Mouse (Mus musculus): ENCODE measurements at regions not wholly inside any gene's neighbourhood (a gene's known extent, or its start where the extent isn't known, plus 50 kb on each side); places are given as distances from the start of the nearest gene placed in this dataset.

DNA sequence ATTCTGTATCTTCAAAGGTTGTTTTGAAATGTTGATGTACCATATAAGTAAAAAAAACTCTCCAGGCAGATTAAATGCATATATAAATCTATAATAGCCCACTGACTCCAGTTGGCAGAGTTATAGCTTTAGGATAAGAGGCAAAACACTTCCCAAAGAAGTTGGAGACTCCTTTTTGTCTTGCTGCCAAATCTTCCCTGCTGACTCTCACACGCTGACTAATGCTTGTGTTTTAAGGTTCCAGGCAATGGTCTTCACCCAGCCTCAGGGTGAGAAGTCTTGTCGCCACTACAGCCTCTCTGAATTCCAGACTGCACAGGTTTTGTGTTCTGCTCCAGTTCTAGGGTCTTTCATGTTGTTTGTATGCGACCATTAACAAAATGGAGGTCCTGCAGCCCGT is 195.0 kb upstream of the Gm11146 start:
- no peak for TF ChIP-seq CTCF (IDR thresholded peaks at IDR 0.05; ENCODE audit: insufficient read depth, low read length)
- no peak for TF ChIP-seq POLR2A (IDR thresholded peaks at IDR 0.05; ENCODE audit: borderline replicate concordance, extremely low read depth, low read depth, low read length)
- no peaks in the 10 kb centered on the region for H3K4me1 ChIP-seq (ENCODE audit: control insufficient read depth, insufficient read depth, low read length)
- 73% methylated on average over 4 of the region's 4 CpGs for WGBS
- DNase-seq: no peak
- H3K4me3 ChIP-seq (replicated peaks; ENCODE audit: extremely low read depth, low read depth, low read length): no peak overlapping the region

DNA sequence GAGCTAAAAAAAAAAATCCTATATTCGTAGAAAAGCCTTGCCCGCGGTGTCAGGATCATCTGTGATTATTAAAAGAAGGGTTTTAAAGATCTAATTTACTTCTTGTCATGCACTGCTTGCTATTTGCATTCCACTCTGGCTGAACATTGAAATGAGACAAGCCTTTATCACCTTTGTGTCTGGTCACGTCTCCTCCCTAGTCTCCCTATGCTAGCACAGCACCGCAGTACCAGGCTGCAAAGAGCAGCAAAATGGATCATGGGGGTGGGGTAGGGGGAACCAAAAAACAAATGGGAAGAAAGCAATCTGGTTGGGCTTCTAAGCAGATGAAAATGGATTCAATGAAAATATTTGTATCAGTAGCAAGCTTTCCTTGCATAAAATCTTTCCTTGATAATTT is 187.8 kb upstream of the Gm11146 start:
- DNase-seq: no peak
- no peaks in the 10 kb centered on the region for H3K4me1 ChIP-seq (ENCODE audit: control insufficient read depth, insufficient read depth, low read length)
- TF ChIP-seq CTCF (IDR thresholded peaks at IDR 0.05; ENCODE audit: insufficient read depth, low read length) (no peak), POLR2A (IDR thresholded peaks at IDR 0.05; ENCODE audit: borderline replicate concordance, extremely low read depth, low read depth, low read length) (no peak)
- no peak overlapping the region for H3K4me3 ChIP-seq (replicated peaks; ENCODE audit: extremely low read depth, low read depth, low read length)
- 87% methylated on average over 5 of the region's 5 CpGs for WGBS

DNA sequence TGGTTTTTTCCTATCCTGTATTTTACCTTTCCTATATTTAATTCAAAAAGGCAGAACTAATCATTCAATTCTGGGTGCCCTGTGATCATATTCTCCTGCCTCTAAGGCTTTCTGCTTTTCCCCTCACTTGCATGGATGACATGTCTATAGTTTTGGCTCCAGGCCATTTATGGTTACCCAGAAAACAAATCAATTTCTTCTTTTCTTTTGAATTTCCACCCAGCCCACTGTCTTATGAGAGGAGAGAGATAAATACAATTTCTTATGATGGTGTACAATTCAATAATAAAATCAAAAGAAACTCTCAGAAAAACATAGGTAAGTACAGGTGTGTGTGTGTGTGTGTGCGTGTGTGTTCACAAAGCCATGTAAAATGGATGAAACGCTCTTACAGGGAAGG is 187.3 kb upstream of the Gm11146 start:
- no peak for TF ChIP-seq CTCF (IDR thresholded peaks at IDR 0.05; ENCODE audit: insufficient read depth, low read length)
- no peak for TF ChIP-seq POLR2A (IDR thresholded peaks at IDR 0.05; ENCODE audit: borderline replicate concordance, extremely low read depth, low read depth, low read length)
- Histone ChIP-seq H3K4me3 (replicated peaks; ENCODE audit: extremely low read depth, low read depth, low read length) (no peak overlapping the region), H3K4me1 (ENCODE audit: control insufficient read depth, insufficient read depth, low read length) (no peaks in the 10 kb centered on the region)
- DNase-seq: no peak
- WGBS: 90% methylated on average over 2 of the region's 2 CpGs

DNA sequence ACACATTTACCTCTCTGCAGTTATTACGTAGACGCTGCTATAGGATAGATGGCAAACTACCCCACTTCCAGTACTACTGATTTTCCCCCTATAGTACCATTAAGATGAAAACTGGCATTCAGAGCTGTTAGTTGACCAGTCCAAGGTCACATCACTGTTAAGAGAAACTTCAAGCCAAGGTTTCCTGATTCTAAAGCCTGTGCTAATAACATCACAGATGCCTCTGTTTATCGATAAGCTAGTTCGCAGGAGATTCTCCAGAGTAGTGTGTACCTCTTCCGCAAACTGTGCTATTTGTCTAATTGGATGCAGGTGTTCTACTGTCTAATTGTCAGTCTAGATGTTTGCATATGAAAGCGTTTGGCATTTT is 186.9 kb upstream of the Gm11146 start:
- no peak for DNase-seq
- no peaks in the 10 kb centered on the region for H3K4me1 ChIP-seq (ENCODE audit: control insufficient read depth, insufficient read depth, low read length)
- no peak overlapping the region for H3K4me3 ChIP-seq (replicated peaks; ENCODE audit: extremely low read depth, low read depth, low read length)
- TF ChIP-seq POLR2A (IDR thresholded peaks at IDR 0.05; ENCODE audit: borderline replicate concordance, extremely low read depth, low read depth, low read length) (no peak), CTCF (IDR thresholded peaks at IDR 0.05; ENCODE audit: insufficient read depth, low read length) (no peak)
- WGBS: 93% methylated on average over 6 of the region's 6 CpGs

DNA sequence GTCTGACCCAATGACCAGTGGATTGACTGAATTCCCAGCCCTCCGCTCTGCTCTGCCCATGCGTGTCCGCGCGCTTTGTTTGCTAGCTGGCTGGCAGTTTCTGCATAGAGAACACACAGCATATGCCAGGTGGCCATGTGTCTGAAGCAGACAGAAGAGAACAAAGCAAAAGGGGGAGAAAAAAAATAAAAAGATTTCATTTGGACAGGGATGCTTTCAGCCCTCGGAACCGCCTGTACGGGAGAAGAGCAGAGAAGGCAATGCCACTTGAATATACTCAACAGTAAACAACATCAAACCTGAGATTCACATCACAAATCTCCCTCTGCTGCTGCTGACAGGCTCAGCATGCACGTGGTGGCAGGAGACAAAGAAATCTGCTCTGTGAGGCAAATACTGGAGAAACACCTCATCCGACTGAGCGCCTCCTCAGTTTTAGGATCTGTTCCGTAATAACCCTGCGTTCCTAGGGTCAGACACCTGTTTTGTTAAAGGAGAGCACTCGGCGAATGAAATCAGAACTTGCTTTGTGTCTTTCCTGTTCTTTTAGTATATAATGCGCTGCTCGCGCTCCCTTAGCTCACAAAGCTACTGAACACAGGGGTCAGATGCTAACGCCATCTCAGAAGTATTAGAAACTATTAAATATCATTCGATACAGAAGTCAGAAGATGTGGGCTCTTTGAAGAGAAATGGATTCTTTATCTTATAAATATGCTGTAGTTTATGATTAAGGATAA is 186.3 kb upstream of the Gm11146 start:
- no peaks in the 10 kb centered on the region for H3K4me1 ChIP-seq (ENCODE audit: control insufficient read depth, insufficient read depth, low read length)
- H3K4me3 ChIP-seq (replicated peaks; ENCODE audit: extremely low read depth, low read depth, low read length): no peak overlapping the region
- WGBS: 84% methylated on average over 20 of the region's 20 CpGs
- TF ChIP-seq POLR2A (IDR thresholded peaks at IDR 0.05; ENCODE audit: borderline replicate concordance, extremely low read depth, low read depth, low read length): no peak
- no peak for TF ChIP-seq CTCF (IDR thresholded peaks at IDR 0.05; ENCODE audit: insufficient read depth, low read length)
- DNase-seq: no peak

DNA sequence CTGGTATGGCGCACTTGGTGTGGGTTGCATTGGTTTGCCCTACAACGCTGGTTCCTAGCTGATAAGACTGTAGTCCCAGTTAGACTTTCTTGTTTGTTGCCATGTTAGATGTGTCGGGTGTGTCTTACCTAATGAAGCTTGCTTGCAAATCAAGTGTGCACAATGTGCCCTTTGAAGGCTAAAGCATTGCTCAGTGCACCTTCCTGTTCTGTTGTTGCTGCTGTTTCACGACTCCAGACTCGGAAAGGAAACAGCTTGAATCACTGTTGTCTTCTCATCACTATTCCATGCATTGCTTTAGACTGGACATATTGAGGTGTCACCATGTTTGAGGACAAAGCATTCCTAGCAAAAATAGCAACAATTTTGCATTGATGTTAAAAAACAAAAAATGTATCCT is 185.1 kb upstream of the Gm11146 start:
- no peak for DNase-seq
- Histone ChIP-seq H3K4me1 (ENCODE audit: control insufficient read depth, insufficient read depth, low read length) (no peaks in the 10 kb centered on the region), H3K4me3 (replicated peaks; ENCODE audit: extremely low read depth, low read depth, low read length) (no peak overlapping the region)
- TF ChIP-seq CTCF (IDR thresholded peaks at IDR 0.05; ENCODE audit: insufficient read depth, low read length) (no peak), POLR2A (IDR thresholded peaks at IDR 0.05; ENCODE audit: borderline replicate concordance, extremely low read depth, low read depth, low read length) (no peak)
- WGBS: 89% methylated on average over 5 of the region's 5 CpGs

DNA sequence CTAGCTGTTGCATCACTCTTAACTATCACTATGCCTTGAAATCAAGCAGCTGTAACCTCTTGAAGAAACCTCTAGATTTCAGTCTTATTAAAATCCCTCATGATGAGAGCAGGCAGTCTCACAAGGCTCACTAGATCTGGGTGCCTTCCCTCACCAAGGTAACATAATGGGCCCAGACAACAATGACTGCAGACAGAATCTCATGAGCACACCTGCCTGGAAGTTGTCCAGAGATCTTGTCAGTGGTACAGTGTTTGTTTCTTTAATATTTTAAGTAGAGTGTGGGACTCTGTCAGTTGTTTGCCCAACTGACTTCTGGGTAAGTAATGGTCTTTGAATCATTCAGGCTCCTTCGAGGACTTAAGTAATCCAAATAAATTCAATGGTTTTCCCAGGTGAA is 177.1 kb upstream of the Gm11146 start:
- WGBS: 48% methylated on average over 1 of the region's 1 CpGs
- Histone ChIP-seq H3K4me1 (ENCODE audit: control insufficient read depth, insufficient read depth, low read length) (no peaks in the 10 kb centered on the region), H3K4me3 (replicated peaks; ENCODE audit: extremely low read depth, low read depth, low read length) (no peak overlapping the region)
- DNase-seq: no peak
- no peak for TF ChIP-seq CTCF (IDR thresholded peaks at IDR 0.05; ENCODE audit: insufficient read depth, low read length)
- TF ChIP-seq POLR2A (IDR thresholded peaks at IDR 0.05; ENCODE audit: borderline replicate concordance, extremely low read depth, low read depth, low read length): no peak

DNA sequence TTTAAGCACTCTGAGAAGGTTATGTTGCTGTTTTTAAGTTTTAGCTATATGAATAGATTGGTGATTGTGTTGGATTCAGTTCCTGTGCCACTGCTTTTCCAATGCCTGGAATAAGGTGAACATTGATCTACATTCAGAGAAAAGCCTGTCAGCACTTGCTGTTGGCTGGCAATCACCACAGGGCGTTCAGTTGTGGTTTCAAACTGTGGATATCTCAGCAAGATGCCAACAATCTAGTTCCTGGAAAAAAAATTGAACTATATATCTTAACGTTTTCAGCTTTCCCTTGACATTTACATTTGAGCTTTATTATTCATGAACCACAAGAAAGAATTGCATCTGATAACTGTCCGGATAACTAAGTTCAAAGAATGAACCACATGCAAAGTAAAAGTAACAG is 170.2 kb upstream of the Gm11146 start:
- no peak overlapping the region for H3K4me3 ChIP-seq (replicated peaks; ENCODE audit: extremely low read depth, low read depth, low read length)
- DNase-seq: no peak
- 70% methylated on average over 3 of the region's 3 CpGs for WGBS
- no peaks in the 10 kb centered on the region for H3K4me1 ChIP-seq (ENCODE audit: control insufficient read depth, insufficient read depth, low read length)
- TF ChIP-seq CTCF (IDR thresholded peaks at IDR 0.05; ENCODE audit: insufficient read depth, low read length) (no peak), POLR2A (IDR thresholded peaks at IDR 0.05; ENCODE audit: borderline replicate concordance, extremely low read depth, low read depth, low read length) (no peak)

DNA sequence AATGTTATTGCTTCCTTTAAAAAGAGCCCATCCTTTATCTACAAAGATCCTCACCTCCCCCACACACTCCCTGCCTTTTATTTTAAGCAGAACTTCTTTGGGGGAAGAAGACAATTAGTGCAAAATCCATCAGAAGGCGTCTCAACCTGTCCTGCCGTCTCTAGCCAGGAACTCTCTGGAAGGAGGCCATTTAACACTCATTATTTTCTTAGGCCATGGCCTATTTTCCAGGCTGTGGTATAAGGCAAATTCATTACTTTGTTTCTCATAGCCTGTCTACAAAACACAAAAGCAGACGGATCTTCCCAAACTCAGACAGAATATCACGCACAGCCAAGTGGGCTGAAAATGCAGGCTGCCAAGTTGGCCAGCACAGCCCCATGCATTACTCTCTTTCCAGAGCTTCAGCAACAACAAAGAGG is 159.0 kb upstream of the Gm11146 start:
- no peak for DNase-seq
- WGBS: 62% methylated on average over 4 of the region's 4 CpGs
- H3K4me3 ChIP-seq (replicated peaks; ENCODE audit: extremely low read depth, low read depth, low read length): no peak overlapping the region
- TF ChIP-seq CTCF (IDR thresholded peaks at IDR 0.05; ENCODE audit: insufficient read depth, low read length) (no peak), POLR2A (IDR thresholded peaks at IDR 0.05; ENCODE audit: borderline replicate concordance, extremely low read depth, low read depth, low read length) (no peak)
- no peaks in the 10 kb centered on the region for H3K4me1 ChIP-seq (ENCODE audit: control insufficient read depth, insufficient read depth, low read length)

DNA sequence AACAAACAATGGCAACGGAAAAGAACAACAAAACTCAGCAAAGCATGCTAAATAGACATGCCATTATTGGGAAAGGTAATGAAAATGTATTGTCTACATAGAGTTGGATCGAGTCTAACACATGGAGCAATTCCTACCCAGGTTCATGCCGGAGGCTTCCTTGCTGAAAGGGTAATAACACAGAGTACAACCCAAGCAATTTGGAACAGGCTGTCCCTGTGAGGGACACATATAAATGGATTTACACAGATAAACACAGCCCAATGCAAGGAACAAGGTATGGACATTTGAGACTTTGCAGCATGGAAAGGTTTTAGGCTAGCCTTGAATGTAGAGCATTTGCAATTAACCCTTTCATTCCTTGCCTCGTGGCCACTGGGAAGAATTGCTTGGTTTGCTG is 158.6 kb upstream of the Gm11146 start:
- TF ChIP-seq CTCF (IDR thresholded peaks at IDR 0.05; ENCODE audit: insufficient read depth, low read length): no peak
- TF ChIP-seq POLR2A (IDR thresholded peaks at IDR 0.05; ENCODE audit: borderline replicate concordance, extremely low read depth, low read depth, low read length): no peak
- DNase-seq: no peak
- WGBS: 71% methylated on average over 4 of the region's 4 CpGs
- Histone ChIP-seq H3K4me1 (ENCODE audit: control insufficient read depth, insufficient read depth, low read length) (no peaks in the 10 kb centered on the region), H3K4me3 (replicated peaks; ENCODE audit: extremely low read depth, low read depth, low read length) (no peak overlapping the region)

Data from lung, adult 2 months (tissue).